Mouse (Mus musculus): ENCODE data around the gene Olfr1393.
"Not testable (repeated sequence)": the region's sequence is repeated elsewhere in the genome, so short reads cannot be mapped to it uniquely, and the experiment has no call there.

Gene Olfr1393

GRCm38 (mm10) chr11:49250422-49251379 lies 27.4 kb upstream of the Olfr1393 start:
- peak; percentile 73 for DNase-seq (ENCODE audit: low read depth, low spot score)

- no peak for DNase-seq (ENCODE audit: low read depth, low spot score)
Observed at GRCm38 (mm10) chr11:49251380-49251761, 26.7 kb upstream of the Olfr1393 start.

- no peak for DNase-seq (ENCODE audit: low read depth, low spot score)
Observed at GRCm38 (mm10) chr11:49252048-49252447, 26.1 kb upstream of the Olfr1393 start.

- DNase-seq (ENCODE audit: low read depth, low spot score) = no peak
Observed at GRCm38 (mm10) chr11:49253035-49253434, 25.1 kb upstream of the Olfr1393 start.

- no peak for DNase-seq (ENCODE audit: low read depth, low spot score)
Observed at GRCm38 (mm10) chr11:49259296-49259695, 18.8 kb upstream of the Olfr1393 start.

- no peak for DNase-seq (ENCODE audit: low read depth, low spot score)
Observed at GRCm38 (mm10) chr11:49259829-49260228, 18.3 kb upstream of the Olfr1393 start.

- no peak for DNase-seq (ENCODE audit: low read depth, low spot score)
Observed at GRCm38 (mm10) chr11:49260598-49261312, 17.3 kb upstream of the Olfr1393 start.

- no peak for DNase-seq (ENCODE audit: low read depth, low spot score)
Observed at GRCm38 (mm10) chr11:49261313-49261855, 16.7 kb upstream of the Olfr1393 start.

- no peak for DNase-seq (ENCODE audit: low read depth, low spot score)
Observed at GRCm38 (mm10) chr11:49262286-49262685, 15.8 kb upstream of the Olfr1393 start.

- no peak for DNase-seq (ENCODE audit: low read depth, low spot score)
Observed at GRCm38 (mm10) chr11:49263149-49263548, 15.0 kb upstream of the Olfr1393 start.

- DNase-seq (ENCODE audit: low read depth, low spot score) = no peak
Observed at GRCm38 (mm10) chr11:49264081-49264480, 14.0 kb upstream of the Olfr1393 start.

- no peak for DNase-seq (ENCODE audit: low read depth, low spot score)
Observed at GRCm38 (mm10) chr11:49264622-49265021, 13.5 kb upstream of the Olfr1393 start.

- no peak for DNase-seq (ENCODE audit: low read depth, low spot score)
Observed at GRCm38 (mm10) chr11:49265101-49265500, 13.0 kb upstream of the Olfr1393 start.

- DNase-seq (ENCODE audit: low read depth, low spot score) = no peak
Observed at GRCm38 (mm10) chr11:49266671-49267070, 11.4 kb upstream of the Olfr1393 start.

GRCm38 (mm10) chr11:49267316-49267715 lies 10.8 kb upstream of the Olfr1393 start:
- DNase-seq (ENCODE audit: low read depth, low spot score) = no peak

GRCm38 (mm10) chr11:49267970-49268579 lies 10.0 kb upstream of the Olfr1393 start:
- no peak for DNase-seq (ENCODE audit: low read depth, low spot score)

- no peak for DNase-seq (ENCODE audit: low read depth, low spot score)
Observed at GRCm38 (mm10) chr11:49269761-49270160, 8.3 kb upstream of the Olfr1393 start.

- DNase-seq (ENCODE audit: low read depth, low spot score) = no peak
Observed at GRCm38 (mm10) chr11:49270368-49270767, 7.7 kb upstream of the Olfr1393 start.

- peak; percentile 47 for DNase-seq (ENCODE audit: low read depth, low spot score)
Observed at GRCm38 (mm10) chr11:49271334-49271733, 6.8 kb upstream of the Olfr1393 start.

- DNase-seq (ENCODE audit: low read depth, low spot score) = no peak
Observed at GRCm38 (mm10) chr11:49273834-49274519, 4.1 kb upstream of the Olfr1393 start.

GRCm38 (mm10) chr11:49284982-49285381 lies 6.9 kb downstream of the Olfr1393 start, which contains the start of gene Olfr1392:
TSS of gene Olfr1392 (plus strand) at chr11:49285282.
- DNase-seq (ENCODE audit: low read depth, low spot score) = not testable (repeated sequence)
